Mouse (Mus musculus) c-Kit-positive CD71-positive TER-119-negative erythroid progenitor cells, embryonic 14.5 days (primary cell): ENCODE results near the gene Ebf3.

ENCODE experiments used
- DNase-seq: peaks from one replicate; pipeline ENCODE4 v3.0.0-alpha.2; 2013; ENCODE audit warnings: low read depth

Ebf3 gene

GRCm38 (mm10) chr7:137206770-137207285, 107.4 kb downstream of the Ebf3 start:
- no peak for DNase-seq

- no peak for DNase-seq
These were observed 114.7 kb downstream of the Ebf3 start for GRCm38 (mm10) chr7:137199533-137199932.

GRCm38 (mm10) chr7:137198921-137199320, 115.3 kb downstream of the Ebf3 start:
- DNase-seq = no peak

- no peak for DNase-seq
These were observed 116.9 kb downstream of the Ebf3 start for GRCm38 (mm10) chr7:137197118-137198030.

GRCm38 (mm10) chr7:137196536-137196935, 117.7 kb downstream of the Ebf3 start:
- no peak for DNase-seq

- no peak for DNase-seq
These were observed 121.4 kb downstream of the Ebf3 start for GRCm38 (mm10) chr7:137192776-137193278.

GRCm38 (mm10) chr7:137191889-137192288, 122.4 kb downstream of the Ebf3 start:
- DNase-seq = no peak

- DNase-seq = no peak
These were observed 142.0 kb downstream of the Ebf3 start for GRCm38 (mm10) chr7:137172278-137172677.

- no peak for DNase-seq
These were observed 155.2 kb downstream of the Ebf3 start for GRCm38 (mm10) chr7:137159086-137159485.

- no peak for DNase-seq
These were observed 159.6 kb downstream of the Ebf3 start for GRCm38 (mm10) chr7:137154623-137155022.

- DNase-seq = no peak
These were observed 162.4 kb downstream of the Ebf3 start for GRCm38 (mm10) chr7:137151854-137152253.

- DNase-seq = no peak
These were observed 167.1 kb downstream of the Ebf3 start for GRCm38 (mm10) chr7:137147101-137147500.
